Mouse (Mus musculus) T-helper 1 cell (primary cell): Measurements from ENCODE around the gene Chl1.

Experiments
- in situ Hi-C: fragments of 300-600 bp; cut with MboI, MseI; formaldehyde crosslinking; loops from one replicate; pipeline ENCODE4 v1.15.1; 2025; ENCODE audit warnings: high pct_unique_total_duplicates

The Chl1 gene

DNA sequence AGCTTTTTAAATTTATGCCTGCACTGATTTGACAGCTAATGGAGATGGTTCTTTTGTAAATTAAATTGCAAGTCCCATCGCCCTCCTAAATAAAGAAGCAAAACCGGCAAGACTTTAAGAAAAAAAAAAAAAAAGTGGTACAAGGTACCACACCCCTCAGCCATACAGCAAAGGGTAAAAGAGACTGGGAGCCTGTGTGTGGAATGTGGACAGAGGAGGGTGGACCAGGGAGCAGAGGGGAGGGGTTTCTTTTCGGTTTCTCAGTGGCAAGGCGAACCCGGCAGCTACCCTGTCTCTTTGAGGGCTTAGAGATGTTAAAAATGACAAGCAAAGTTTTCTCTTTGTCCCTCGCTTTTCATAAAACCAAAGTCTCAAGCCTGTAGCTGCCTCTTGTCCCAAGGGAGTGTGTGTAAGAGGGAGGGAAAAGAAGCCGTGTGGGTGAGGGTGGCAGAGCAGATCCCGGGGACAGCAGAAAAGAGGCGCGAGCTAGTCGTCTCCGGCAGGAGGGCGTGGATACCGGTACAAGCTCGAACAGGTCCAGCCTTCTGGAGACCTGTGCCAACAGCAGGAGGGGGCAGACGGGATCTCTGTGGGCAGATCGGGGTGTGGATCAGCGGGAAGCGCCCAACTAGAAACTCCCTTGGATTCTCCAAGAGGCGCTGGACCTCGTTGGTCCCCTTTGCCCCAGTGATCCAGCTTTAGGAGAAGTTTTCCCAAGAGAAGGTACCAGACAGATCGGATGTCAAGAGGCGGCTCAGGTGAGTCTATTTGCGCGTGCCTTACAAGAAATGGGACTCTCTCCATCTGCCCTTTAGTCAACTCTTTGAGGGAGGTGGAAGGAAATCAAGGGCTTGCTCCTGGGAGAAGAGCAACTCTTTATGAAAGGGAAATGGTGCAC lies at the start of gene Chl1:
Chl1 (plus strand) TSS at position 195 of the 898 bp plus-strand sequence.
- in situ Hi-C loops = no loop called here

DNA sequence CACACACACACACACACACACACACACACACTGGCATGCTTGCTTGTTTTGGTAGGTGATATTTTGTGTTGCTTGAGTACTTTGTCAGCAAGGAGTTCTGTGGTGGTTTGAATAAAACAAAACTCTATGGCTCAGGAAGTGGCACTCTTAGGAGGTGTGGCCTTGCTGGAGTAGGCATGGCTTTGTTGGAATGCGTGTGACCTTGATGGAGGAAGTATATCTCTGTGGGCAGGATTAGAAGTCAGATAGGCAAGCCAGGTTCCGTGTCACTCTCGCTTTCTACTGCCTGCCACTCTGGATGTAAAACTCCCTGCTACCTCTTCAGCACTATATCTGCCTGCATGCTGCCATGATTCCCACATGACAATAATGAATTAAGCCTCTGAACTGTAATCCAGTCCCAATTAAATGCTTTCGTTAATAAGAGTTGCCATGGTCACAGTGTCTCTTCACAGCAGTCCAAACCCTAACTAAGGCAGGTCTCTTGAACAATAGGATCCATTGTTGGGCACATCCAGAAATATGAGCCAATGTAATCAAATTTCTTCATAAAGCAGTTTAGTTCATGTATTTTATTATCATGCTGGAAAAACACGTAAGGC lies 44.8 kb upstream of the Chl1 start:
- in situ Hi-C loops = no loop called here

- in situ Hi-C loops = no loop called here
These were observed 37.1 kb upstream of the Chl1 start for GRCm38 (mm10) chr6:103473316-103473715.

DNA sequence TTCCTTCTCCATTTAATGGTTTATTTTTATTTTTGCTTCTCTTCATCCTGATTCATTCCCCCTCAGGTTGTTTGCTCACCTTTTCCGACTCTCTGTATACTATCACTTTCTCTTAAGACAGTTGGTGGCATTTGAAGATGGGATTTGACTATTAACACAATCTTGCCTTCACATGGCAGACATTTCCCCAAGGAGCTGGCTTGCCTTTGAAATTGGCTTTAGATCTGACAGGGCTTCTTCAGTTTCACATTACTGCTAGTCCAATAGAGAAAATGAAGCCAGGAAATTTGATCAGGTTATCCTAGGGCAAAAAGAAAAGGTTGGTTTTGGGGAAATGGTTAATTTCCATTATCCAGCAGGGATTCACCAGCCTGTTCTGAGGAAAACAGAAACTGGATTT lies 23.2 kb upstream of the Chl1 start:
- in situ Hi-C loops = no loop called here

DNA sequence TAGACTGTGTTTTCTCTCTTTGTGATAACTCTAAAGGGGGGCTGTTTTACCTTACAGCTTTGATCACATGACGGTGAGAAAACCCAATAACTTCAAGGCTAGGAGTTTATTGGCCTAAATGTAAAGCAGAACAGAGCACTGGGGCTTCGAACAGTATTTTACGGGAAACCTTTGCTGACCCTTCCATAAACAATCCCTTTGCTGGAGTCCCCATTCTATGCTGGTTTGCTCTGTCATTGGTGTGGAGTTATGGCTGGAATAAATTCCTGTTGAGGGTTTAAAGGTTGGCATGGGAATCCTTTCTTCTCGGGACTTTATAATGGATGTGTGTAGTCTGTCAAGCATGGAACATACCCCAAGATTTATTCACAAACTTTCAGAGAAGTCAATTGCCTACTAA lies 12.0 kb upstream of the Chl1 start:
- in situ Hi-C loops = no loop called here

DNA sequence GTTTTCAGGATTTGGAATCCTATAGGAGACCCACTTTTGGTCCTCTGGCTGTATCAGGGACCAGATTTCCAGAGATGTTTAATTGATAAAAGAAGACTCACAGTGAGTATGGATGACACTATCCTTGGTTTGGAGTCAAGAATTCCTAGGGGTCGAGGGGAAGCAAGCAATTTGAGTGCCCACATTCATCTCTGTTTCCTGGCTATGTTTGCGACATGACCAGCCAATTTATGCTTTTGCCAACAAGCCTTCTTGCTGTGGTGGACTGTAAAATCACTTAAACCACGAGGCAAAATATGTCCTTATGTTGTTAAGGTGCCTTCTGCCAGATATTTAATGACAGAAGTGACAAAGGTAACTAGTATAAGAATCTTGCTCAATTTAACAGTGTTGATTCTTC lies 6.3 kb upstream of the Chl1 start:
- in situ Hi-C loops = loop anchor here (10.0 kb wide), 1 partner anchor 189 kb away; no protein-coding TSS in a partner anchor

DNA sequence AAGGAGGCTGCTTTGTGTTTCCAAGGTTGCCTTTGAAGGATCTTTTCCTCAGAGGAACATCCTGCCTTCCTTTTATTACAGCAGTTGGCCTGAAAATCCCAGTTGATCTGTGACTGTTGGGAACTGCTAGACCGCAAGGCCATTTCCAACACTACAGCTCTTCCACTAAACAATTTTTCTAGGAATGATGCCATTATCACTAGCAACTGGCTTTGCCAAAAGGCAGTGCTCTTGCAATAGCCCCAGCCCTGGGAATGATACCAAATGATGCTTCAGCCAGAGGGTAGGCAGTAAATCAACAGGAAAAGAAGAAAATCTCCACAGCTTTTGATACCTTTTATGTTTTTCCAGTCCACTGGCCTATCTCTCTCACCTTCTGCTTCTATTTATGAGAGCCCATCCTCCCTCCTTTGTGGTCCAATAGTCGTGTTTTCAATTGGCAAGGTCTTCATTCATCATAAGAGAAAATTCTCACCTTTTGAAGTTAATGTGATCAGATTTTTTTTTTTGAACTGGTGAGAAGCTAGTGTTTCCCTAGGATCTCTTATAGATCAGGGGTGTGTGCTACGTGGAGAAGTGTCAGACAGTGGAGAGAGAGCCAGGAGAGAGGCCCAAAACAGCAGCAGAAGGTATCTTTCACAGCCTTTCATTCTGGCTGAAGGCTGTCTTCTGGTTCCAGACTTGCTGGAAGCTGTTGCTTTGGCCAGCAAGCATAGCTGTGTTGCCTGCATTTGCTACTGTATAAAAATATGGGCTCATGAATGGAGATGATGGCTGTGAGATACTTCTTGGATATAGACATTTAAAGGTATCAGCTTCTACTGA lies 2.4 kb upstream of the Chl1 start:
- in situ Hi-C loops = loop anchor here (10.0 kb wide), 1 partner anchor 193 kb away; no protein-coding TSS in a partner anchor

DNA sequence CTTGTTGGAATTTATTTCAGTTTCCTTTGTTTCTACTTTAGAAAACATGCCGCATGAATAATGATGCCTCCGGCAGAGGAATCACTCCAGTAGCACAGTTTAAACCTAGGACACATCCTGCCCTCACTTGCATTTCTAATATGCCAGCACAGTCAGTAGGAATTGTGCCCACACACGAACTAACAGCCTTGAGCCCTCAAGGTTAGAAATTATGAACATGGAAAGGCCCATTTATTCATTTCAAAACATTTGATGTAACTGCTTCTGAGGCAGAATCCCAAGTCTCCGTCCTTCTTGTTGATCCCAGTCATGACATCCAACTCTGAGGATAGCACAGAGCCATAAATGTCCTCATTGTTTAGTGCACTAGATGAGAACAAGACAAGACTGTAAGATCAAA lies 790 bp upstream of the Chl1 start:
- in situ Hi-C loops = loop anchor here (10.0 kb wide), 1 partner anchor 195 kb away; no protein-coding TSS in a partner anchor

GRCm38 (mm10) chr6:103511290-103511971 lies 1.0 kb downstream of the Chl1 start:
- in situ Hi-C loops = no loop called here

DNA sequence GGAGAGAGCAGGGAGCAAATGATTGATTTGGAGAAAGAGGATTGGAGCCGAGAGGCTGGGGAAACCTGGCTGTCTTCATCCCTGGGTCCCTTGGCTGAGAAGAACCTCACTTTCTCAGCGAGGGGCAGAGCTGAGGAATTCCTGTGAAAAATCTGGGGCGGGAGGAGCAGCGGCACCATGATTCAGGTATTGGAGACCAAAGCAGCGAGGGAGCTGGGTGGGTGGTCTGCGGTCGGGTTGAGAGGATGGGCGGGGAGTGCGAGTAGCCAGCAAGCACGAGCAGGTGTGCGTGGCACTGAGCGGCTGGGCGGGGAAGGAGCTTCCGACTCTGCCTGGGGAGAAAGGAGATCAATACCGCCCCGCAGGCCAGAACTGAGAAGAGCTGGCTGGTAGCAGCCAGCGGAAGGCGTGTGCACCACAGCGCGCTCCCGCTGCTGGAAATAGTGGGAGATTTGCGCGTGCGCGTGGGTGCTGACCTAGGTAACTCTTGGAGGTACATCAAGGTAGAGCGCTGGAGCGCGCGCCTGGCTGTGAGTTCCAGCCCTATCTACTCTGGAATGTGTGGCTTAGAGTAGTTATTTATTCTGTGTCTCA lies 1.7 kb downstream of the Chl1 start:
- in situ Hi-C loops = no loop called here

- in situ Hi-C loops = no loop called here
These were observed 2.5 kb downstream of the Chl1 start for GRCm38 (mm10) chr6:103512911-103513321.

GRCm38 (mm10) chr6:103513621-103514241 lies 3.3 kb downstream of the Chl1 start:
- in situ Hi-C loops = no loop called here

DNA sequence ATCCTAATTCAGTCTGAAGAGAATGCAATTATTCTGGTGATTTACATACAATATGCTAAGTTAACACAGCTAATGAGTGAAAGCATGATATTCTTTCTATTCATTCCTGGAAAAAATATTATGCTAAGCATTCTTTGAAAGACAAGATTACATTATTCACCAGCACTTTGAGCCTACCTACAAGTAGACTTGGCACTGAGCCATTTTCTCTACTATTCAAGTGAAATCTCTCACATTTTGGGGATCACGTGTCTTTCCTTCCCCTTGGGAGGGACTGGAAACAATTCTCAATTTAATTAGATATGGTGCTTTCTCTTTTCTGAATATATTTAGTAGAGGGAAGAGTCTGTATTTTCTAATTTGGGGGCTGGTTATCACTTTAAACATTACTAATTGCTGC lies 4.0 kb downstream of the Chl1 start:
- in situ Hi-C loops = no loop called here

DNA sequence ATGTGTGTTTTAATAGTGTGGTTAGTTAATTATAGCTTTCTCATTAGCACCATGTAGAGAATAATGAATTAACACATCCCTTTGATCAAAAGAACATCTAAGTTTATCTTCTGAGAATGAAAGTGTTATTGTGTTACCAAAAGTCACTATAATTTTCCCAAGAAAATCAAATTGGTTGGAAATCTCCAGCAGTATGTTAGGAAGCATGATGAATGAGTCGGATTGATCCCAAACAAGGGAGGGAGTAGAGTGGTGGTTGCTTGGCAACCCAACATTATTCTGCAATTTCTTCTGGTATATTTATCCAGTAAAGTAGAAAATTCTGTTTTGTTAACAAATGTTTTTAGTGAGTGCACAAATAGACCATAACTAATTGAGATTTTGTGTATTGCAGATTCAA lies 4.4 kb downstream of the Chl1 start:
- in situ Hi-C loops = no loop called here

DNA sequence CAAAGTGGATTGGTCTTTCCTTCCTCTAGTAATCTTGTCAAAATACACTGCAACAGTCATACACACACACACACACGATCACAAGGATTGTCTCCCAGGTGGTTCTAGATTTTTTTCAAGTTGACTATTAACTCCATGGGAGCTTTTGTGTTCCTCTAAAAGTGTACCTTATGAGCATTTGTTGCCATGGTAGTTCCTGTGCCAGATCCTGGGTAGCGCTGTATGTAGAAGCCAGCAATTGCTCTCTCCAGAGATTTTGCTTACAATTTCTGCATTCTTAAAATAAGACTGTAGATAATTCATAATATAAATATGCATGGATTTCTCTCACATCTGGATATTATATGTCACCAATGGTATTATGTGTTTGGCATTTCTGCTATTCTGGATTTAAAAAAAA lies 9.2 kb downstream of the Chl1 start:
- in situ Hi-C loops = no loop called here

GRCm38 (mm10) chr6:103525326-103526024 lies 15.1 kb downstream of the Chl1 start:
- in situ Hi-C loops = no loop called here

GRCm38 (mm10) chr6:103526945-103527777 lies 16.8 kb downstream of the Chl1 start:
- in situ Hi-C loops = no loop called here

DNA sequence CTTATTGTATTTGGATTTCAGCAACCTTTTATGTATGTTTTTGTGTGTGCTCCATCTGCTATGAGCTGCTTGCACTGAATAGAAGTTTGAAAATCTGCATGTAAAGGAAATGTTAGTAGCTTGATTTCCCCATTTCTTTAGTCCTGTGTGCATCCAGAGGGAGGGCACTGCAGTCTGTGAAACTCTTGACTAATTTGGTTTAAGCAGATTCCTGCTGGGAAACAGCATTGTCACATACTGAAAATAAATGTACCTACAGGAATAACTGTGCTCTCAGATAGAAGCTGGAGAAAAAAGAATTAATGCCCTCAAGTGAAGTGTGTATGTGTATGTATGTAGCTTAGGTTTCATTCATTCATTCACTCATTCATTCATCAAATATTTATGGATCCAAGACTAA lies 22.7 kb downstream of the Chl1 start:
- in situ Hi-C loops = no loop called here

DNA sequence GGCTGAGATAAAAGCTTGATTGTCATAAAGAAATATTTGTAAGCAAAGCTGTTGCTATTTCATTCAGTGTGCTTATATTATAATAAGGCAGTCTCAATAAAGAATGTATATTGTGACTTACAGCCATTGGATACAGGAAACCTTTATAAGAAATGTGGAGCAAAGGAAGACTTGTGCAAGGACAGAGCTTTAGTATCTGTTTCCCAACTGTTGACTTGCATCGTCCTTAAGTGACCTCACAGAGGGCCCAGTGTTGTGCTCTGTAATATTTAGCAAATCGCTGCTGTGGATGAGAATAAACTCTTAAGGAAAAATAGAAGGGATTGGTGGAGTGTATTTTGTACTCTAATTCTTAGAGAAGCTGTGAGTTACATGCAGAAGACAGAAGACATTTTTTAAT lies 23.6 kb downstream of the Chl1 start:
- in situ Hi-C loops = no loop called here
